Mouse (Mus musculus): Measurements from ENCODE around the gene Pdzd2. TPM values are rescaled to one million over a fixed set of nuclear protein-coding genes. Genes with fewer than 3 reads are reported as not detected.

Gene Pdzd2
- polyA plus RNA-seq, 1 experiment: 1.1 TPM

DNA sequence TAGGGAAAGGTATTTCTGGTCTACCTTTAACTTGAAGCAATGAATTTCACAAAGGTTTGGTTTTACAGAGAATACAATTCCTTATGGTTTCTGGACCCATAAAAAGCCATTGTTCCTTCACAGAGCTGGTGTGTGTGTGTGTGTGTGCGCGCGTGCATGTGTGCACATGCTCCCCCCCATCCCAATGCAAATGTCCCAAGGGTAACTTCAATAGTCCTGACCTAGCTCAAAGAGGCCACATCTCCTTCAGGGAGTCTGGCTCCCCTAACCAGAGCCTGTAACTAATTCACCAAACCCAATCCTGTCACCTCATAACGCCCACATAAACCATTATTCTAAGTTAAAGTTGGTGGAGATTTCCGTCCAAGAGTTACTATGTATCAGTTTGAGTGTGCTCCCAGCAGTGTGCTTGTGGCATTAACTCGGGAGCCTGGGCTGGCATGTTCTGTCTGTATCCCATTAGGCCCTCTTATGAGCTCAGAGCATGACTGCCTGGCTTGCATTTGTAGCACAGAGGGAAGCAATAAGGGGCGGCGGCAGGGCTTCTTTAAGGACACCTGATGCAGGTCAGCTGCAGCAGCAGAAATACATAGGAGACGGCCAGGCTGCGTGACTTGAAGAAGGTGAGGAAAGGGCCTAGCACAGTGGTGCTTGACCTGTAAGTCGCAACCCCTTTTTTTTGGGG is 200.0 kb downstream of the Pdzd2 start:
- H3K4me3 ChIP-seq (replicated peaks): no peak overlapping the region
- H3K27me3 ChIP-seq (replicated peaks): peaks cover 12% of the 10 kb centered on the region
- H3K9me3 ChIP-seq: no peaks in the 10 kb centered on the region
- no peak for TF ChIP-seq GATA1 (IDR thresholded peaks at IDR 0.05; ENCODE audit: borderline replicate concordance, low read length)
- no peak for TF ChIP-seq FLI1 (IDR thresholded peaks at IDR 0.05; ENCODE audit: low read length)
- no peaks in the 10 kb centered on the region for H3K36me3 ChIP-seq (replicated peaks; ENCODE audit: low read length)
- H3K4me1 ChIP-seq: no peaks in the 10 kb centered on the region; the same call in 1 of the 2 replicates

DNA sequence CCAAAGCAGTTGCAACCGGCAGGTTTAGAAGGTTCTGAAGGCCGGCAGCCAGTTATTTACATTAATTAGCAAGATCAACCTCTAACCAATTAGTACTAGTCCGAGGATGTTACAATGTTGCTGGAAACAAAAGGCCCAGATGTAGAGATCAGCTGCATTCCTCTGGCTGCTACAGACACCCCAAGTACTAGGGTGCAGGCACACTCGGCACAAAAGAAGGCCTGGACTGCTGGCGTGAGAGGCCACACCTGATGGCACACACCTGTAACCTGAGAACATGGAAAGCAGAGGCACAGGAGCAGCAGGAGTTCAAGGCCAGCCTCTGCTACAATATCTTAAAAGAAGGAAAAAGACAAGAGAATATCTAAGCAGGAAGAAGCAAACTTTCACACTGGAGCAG is 206.5 kb downstream of the Pdzd2 start:
- Histone ChIP-seq H3K4me3 (replicated peaks) (no peak overlapping the region), H3K27me3 (replicated peaks) (peaks cover 2% of the 10 kb centered on the region), H3K4me1 (no peaks in the 10 kb centered on the region; the same call in 1 of the 2 replicates), H3K36me3 (replicated peaks; ENCODE audit: low read length) (no peaks in the 10 kb centered on the region), H3K9me3 (peaks cover 8% of the 10 kb centered on the region; the same call in 1 of the 2 replicates)
- TF ChIP-seq FLI1 (IDR thresholded peaks at IDR 0.05; ENCODE audit: low read length) (no peak), GATA1 (IDR thresholded peaks at IDR 0.05; ENCODE audit: borderline replicate concordance, low read length) (no peak)

DNA sequence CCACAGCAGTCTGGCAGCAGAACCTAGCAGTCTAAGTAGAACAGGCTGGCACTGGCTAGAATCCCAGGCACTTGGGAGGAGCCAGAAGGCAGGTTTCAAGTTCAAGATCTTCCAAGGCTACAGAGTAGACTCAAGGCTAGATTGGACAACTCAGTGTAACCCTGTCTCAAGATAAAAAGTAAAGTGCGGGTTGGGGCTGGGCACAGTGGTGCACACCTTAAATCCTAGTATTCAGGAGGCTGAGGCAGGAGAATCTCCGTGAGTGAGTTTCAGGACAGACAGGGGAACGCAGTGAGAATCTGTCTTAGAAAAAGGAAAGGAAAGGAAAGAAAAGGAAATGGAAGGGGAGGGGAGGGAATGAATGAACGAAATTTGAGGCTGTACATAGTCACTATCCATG is 207.2 kb downstream of the Pdzd2 start:
- TF ChIP-seq FLI1 (IDR thresholded peaks at IDR 0.05; ENCODE audit: low read length) (no peak), GATA1 (IDR thresholded peaks at IDR 0.05; ENCODE audit: borderline replicate concordance, low read length) (no peak)
- H3K4me1 ChIP-seq: no peaks in the 10 kb centered on the region; the same call in 1 of the 2 replicates
- H3K36me3 ChIP-seq (replicated peaks; ENCODE audit: low read length): no peaks in the 10 kb centered on the region
- H3K9me3 ChIP-seq: peaks cover 8% of the 10 kb centered on the region; the same call in 1 of the 2 replicates
- H3K4me3 ChIP-seq (replicated peaks): no peak overlapping the region
- H3K27me3 ChIP-seq (replicated peaks): peaks cover 2% of the 10 kb centered on the region

DNA sequence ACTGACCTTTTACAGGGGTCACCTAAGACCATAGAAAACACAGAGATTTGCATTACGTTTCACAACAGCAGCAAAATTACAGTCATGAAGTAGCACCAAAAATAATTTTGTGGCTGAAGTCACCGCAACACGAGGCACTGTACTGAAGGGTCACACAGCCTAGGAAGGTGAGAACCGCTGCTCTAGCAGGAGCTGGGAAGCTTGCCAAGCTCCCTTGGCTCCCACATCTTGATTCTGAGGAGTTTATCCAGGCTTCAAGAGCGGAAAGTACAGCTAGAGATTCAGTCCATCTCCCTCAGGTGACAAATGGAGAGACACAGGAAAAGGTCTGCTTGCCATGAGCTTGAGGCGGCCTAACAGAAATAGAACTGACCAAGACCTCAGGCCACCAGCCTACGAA is 216.9 kb downstream of the Pdzd2 start:
- Histone ChIP-seq H3K4me3 (replicated peaks) (no peak overlapping the region), H3K9me3 (peaks cover 15% of the 10 kb centered on the region), H3K27me3 (replicated peaks) (peaks cover 2% of the 10 kb centered on the region), H3K4me1 (no peaks in the 10 kb centered on the region; the same call in 1 of the 2 replicates), H3K36me3 (replicated peaks; ENCODE audit: low read length) (no peaks in the 10 kb centered on the region)
- TF ChIP-seq GATA1 (IDR thresholded peaks at IDR 0.05; ENCODE audit: borderline replicate concordance, low read length) (no peak), FLI1 (IDR thresholded peaks at IDR 0.05; ENCODE audit: low read length) (no peak)

DNA sequence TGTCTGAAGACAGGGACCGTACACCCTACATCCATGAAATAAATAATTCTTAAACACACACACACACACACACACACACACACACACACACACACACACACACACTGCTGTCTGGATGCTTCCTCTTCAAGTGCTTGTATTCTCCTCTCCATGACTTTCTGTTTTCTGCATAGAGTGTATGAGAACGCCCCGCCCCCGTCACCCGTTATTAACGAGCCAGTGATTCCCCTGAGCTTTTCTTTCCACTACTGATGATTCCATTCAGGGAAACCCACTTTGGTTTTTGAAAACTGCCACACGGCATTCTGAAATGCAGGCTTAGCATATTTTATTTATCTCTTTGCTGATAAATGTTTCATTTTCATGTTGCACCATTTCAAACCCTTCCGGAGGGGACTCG is 219.4 kb downstream of the Pdzd2 start:
- peaks cover 11% of the 10 kb centered on the region for H3K9me3 ChIP-seq
- peaks cover 2% of the 10 kb centered on the region for H3K4me1 ChIP-seq
- peaks cover 2% of the 10 kb centered on the region for H3K27me3 ChIP-seq (replicated peaks)
- H3K36me3 ChIP-seq (replicated peaks; ENCODE audit: low read length): no peaks in the 10 kb centered on the region
- TF ChIP-seq FLI1 (IDR thresholded peaks at IDR 0.05; ENCODE audit: low read length): no peak
- no peak for TF ChIP-seq GATA1 (IDR thresholded peaks at IDR 0.05; ENCODE audit: borderline replicate concordance, low read length)
- no peak overlapping the region for H3K4me3 ChIP-seq (replicated peaks)

DNA sequence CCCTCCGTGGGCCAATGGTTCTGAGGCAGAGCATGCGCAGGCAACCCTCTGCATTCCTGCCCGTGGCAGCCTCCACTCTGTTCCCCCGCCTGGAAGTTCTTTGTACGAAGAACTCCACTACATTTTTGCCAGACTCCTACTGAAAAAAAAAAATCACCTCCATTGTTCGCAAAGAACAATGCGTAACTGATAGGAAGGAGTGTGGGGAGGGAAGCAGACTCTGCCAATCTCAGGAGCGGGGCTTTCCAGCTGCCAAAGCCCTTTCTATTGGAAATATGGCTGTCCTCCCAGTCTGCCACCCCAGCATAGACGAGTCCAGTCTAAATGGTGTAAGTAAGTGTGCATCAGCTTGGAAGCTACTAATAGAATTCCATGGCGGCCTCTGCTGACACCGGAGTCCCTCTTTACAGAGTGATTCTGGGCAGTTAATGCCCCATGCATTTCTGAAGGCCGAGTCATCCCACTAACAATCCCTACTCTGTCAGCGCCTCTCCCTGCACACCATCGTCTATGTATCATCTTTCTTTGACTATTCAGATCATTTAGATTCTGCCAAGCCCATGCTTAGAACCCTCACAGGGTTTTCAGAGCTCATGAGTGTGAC is 221.3 kb downstream of the Pdzd2 start:
- H3K4me1 ChIP-seq: peaks cover 21% of the 10 kb centered on the region
- H3K4me3 ChIP-seq (replicated peaks): no peak overlapping the region
- no peaks in the 10 kb centered on the region for H3K36me3 ChIP-seq (replicated peaks; ENCODE audit: low read length)
- H3K9me3 ChIP-seq: peaks cover 11% of the 10 kb centered on the region
- peaks cover 2% of the 10 kb centered on the region for H3K27me3 ChIP-seq (replicated peaks)
- TF ChIP-seq GATA1 (IDR thresholded peaks at IDR 0.05; ENCODE audit: borderline replicate concordance, low read length) (no peak), FLI1 (IDR thresholded peaks at IDR 0.05; ENCODE audit: low read length) (no peak)

DNA sequence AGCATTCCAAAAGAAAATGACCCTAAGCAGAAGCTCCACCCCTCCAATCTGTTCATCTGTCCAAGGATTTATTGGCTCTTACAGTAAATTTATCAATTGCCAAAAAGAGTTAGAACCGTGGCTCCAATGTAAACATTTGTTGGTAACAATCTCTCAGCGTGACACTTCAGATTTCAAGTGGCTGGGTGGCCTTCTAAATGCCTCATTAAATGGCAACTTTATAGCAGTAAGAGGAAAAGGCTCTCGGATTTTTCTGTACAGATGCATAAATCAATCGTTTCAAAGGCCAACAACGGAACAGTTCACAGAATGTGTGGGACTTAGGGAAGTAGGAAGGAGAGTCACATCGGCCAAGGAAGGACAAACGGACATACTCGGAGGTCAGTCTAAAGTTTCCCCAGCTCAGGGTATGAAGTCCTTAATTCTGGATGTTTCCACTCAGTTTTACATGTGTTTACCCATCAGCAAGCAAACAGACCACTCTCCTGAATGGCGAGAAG is 222.4 kb downstream of the Pdzd2 start:
- Histone ChIP-seq H3K4me3 (replicated peaks) (no peak overlapping the region), H3K27me3 (replicated peaks) (peaks cover 2% of the 10 kb centered on the region), H3K36me3 (replicated peaks; ENCODE audit: low read length) (no peaks in the 10 kb centered on the region), H3K9me3 (peaks cover 6% of the 10 kb centered on the region), H3K4me1 (peaks cover 28% of the 10 kb centered on the region)
- TF ChIP-seq FLI1 (IDR thresholded peaks at IDR 0.05; ENCODE audit: low read length): no peak
- TF ChIP-seq GATA1 (IDR thresholded peaks at IDR 0.05; ENCODE audit: borderline replicate concordance, low read length): no peak

DNA sequence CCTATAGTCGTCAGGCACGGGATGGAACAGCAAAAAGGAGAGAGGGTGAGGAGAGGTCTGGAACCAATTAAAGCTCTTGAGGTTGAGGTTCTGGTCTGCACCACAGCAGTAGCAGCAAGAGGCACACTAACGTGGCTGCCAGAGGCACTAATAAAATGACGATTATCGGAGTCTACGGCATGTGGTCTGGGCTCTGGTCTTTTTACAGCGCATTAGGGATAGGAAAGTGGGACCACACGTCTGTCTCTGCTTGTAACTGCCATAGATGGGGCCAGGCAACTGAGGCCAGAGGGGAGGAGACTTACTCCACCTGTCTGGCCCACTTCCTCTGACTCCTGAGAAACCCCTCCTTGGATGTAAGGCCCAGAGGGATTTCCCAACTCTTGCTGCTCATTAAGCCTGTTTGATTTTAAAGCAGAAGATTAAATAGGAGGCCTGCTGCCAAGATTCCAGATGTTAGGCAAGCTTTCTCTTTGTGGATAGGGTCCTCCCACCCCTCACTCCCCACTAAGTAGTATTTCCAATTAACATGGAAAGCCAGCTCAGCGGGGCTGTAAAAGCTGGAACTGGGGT is 224.4 kb downstream of the Pdzd2 start:
- TF ChIP-seq GATA1 (IDR thresholded peaks at IDR 0.05; ENCODE audit: borderline replicate concordance, low read length) (no peak), FLI1 (IDR thresholded peaks at IDR 0.05; ENCODE audit: low read length) (no peak)
- Histone ChIP-seq H3K9me3 (no peaks in the 10 kb centered on the region), H3K4me3 (replicated peaks) (no peak overlapping the region), H3K27me3 (replicated peaks) (peaks cover 2% of the 10 kb centered on the region), H3K36me3 (replicated peaks; ENCODE audit: low read length) (no peaks in the 10 kb centered on the region), H3K4me1 (peaks cover 39% of the 10 kb centered on the region)

DNA sequence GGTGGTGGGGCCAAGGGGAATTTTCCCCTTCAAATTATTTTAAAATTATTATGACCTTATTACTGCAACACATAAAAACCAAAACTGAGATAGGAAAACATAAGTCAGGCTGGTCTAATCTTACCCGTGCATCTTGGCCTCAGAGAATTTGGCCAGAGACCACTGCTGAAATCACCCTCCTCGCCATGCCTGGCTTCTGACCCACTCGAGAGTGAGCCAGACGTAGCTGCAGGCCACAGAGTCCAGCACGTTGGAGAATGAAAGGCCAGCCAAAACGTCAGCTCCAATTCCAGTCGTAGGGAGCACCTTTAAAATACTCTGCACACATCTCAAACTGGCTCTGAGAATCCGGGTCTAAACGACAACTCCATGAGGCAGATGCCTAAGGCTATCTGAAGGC is 226.2 kb downstream of the Pdzd2 start:
- no peak for TF ChIP-seq GATA1 (IDR thresholded peaks at IDR 0.05; ENCODE audit: borderline replicate concordance, low read length)
- no peak for TF ChIP-seq FLI1 (IDR thresholded peaks at IDR 0.05; ENCODE audit: low read length)
- Histone ChIP-seq H3K27me3 (replicated peaks) (peaks cover 2% of the 10 kb centered on the region), H3K9me3 (no peaks in the 10 kb centered on the region), H3K36me3 (replicated peaks; ENCODE audit: low read length) (no peaks in the 10 kb centered on the region), H3K4me1 (peaks cover 55% of the 10 kb centered on the region), H3K4me3 (replicated peaks) (no peak overlapping the region)

Data from megakaryocyte, embryonic 14.5 days (primary cell).